Mouse (Mus musculus): ENCODE data around the gene Ipo5. TPM values are rescaled to one million over a fixed set of nuclear protein-coding genes. Genes with fewer than 3 reads are reported as not detected.

The Ipo5 gene
- polyA plus RNA-seq, 1 experiment, result 205 TPM

DNA sequence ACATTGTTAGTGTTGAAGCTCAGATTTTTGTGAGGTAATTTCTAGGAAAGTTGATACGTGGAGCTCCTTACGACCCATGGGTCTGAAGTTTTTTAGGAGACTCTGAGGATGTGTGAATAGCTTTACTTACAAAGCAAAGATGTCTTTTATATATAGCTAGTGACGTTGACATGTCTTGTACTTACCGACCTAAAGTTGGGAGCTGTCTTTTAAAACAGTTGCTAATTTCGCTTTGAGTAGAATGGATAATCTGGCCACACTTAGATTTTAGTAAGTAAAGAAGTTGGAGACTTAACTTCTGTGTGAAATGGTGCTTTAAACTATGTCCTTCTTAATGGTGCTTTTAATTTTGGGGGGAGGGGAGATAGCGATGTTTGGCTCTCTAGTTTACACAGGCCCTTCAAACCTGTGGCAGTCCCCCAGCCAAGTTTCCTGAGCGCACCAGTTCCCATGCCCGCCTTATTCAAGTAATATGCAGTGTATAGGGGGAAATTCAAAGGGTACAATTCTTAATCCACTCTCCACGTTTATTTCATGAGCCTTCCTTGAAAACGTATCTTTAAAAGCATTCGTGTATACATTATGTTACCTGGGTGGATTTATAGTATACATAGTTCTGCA lies 1.2 kb downstream of the Ipo5 start:
- H3K4me1 ChIP-seq (ENCODE audit: control insufficient read depth, insufficient read depth, low read length), result no peaks in the 10 kb centered on the region
- TF ChIP-seq CTCF (IDR thresholded peaks at IDR 0.05; ENCODE audit: borderline replicate concordance, insufficient read depth, low read length), result no peak
- no peak for TF ChIP-seq POLR2A (IDR thresholded peaks at IDR 0.05; ENCODE audit: low read depth, low read length)
- H3K4me3 ChIP-seq (ENCODE audit: insufficient read depth, low read length), result peak overlapping the region; percentile 87
- no peak overlapping the region for H3K27ac ChIP-seq (ENCODE audit: insufficient read depth, low read length)

DNA sequence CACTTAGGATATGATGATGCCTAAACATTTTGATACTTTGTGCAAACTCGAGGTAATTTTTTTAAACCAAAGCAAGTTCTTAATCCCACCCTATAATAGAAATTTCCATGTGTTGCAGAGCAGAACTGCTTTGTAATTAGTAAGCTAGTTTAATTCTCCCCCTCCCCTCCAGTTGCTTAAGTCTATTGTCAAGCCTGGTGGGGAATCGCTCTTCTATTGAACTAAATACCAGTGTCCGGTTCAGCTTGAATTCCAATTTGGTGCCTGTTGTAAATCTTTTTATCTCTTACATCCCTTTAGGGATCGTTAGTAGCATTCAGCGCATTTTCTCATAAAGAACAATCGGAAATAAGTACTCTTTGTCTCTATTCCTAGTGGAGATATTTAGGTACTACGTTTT lies 1.9 kb downstream of the Ipo5 start:
- no peak for TF ChIP-seq POLR2A (IDR thresholded peaks at IDR 0.05; ENCODE audit: low read depth, low read length)
- Histone ChIP-seq H3K27ac (ENCODE audit: insufficient read depth, low read length) (no peak overlapping the region), H3K4me1 (ENCODE audit: control insufficient read depth, insufficient read depth, low read length) (no peaks in the 10 kb centered on the region), H3K4me3 (ENCODE audit: insufficient read depth, low read length) (peak overlapping the region; percentile 87)

DNA sequence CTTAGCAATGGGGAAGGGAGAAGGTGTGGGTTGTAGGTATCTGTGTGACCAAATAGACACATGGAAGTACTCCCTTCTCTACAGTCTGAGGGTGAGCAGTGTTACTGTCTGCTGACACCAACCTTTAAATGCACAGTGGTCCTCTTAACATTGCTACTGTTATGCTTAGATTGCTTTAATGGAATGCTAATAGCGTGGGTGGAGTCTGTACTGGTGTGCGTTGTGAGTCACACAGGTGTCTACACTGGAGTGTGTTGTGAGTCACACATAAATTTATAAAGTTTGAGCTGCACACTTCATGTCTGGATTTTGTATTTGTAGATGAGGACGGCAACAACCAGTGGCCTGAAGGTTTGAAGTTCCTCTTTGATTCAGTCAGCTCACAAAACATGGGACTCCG lies 10.8 kb downstream of the Ipo5 start:
- TF ChIP-seq CTCF (IDR thresholded peaks at IDR 0.05; ENCODE audit: borderline replicate concordance, insufficient read depth, low read length) (no peak), POLR2A (IDR thresholded peaks at IDR 0.05; ENCODE audit: low read depth, low read length) (no peak)
- no peak overlapping the region for H3K4me3 ChIP-seq (ENCODE audit: insufficient read depth, low read length)
- H3K27ac ChIP-seq (ENCODE audit: insufficient read depth, low read length), result no peak overlapping the region
- peaks cover 17% of the 10 kb centered on the region for H3K4me1 ChIP-seq (ENCODE audit: control insufficient read depth, insufficient read depth, low read length)

DNA sequence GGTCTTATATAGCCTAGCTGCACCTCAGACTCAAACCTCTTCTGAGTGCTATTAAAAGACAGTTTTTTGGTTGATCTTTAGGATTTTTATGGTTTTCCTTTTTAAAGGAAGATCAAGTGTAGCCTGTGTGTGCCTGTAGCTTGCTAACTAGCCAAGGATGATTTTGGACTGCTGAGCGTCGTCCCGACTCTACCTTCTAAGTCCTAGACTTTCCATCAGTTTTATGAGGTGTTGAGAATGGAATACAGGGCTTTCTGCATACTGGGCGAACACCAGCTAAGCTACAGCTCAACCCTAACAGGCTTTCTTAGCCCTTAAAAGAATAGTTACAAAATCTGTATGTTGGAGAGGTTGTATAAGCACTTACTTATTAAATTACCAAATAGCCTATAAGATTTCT lies 13.0 kb downstream of the Ipo5 start:
- no peak for TF ChIP-seq CTCF (IDR thresholded peaks at IDR 0.05; ENCODE audit: borderline replicate concordance, insufficient read depth, low read length)
- TF ChIP-seq POLR2A (IDR thresholded peaks at IDR 0.05; ENCODE audit: low read depth, low read length), result no peak
- H3K27ac ChIP-seq (ENCODE audit: insufficient read depth, low read length), result no peak overlapping the region
- H3K4me1 ChIP-seq (ENCODE audit: control insufficient read depth, insufficient read depth, low read length), result peaks cover 17% of the 10 kb centered on the region
- no peak overlapping the region for H3K4me3 ChIP-seq (ENCODE audit: insufficient read depth, low read length)

DNA sequence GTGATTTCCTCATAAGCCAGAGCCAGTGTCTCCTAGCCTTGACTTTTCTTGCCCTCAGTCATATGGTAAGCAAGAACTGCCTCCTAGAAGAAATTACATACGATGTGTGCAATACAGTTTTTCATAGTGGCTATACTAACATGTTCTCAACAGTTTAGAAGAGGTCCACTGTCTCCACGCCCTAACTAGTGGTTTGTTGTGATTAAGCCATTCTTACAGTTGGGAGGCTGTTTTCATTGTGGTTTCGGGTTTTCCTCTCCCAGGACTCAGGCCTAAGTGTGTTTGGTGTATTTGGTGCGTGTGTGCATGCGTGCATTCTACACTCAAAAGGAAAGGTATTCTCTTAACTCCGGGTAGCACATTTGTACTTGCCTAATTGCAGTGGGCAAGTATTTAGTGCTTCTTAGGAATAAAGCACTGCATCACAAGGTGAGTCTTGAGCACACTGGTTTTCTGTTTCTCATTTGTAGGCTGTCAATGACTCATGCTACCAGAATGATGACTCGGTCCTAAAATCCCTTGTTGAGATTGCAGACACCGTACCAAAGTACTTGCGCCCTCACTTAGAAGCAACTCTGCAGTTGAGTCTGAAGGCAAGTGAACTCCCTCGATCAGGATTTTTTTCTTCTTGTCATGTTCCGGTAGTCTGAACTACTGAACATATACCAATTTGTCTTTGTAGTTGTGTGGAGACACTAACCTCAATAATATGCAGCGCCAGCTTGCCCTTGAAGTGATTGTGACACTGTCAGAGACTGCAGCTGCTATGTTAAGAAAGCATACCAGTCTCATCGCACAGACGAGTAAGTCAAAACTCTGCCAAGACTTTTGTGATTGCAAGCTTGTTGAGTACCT lies 14.9 kb downstream of the Ipo5 start:
- no peak overlapping the region for H3K4me3 ChIP-seq (ENCODE audit: insufficient read depth, low read length)
- H3K27ac ChIP-seq (ENCODE audit: insufficient read depth, low read length), result peak overlapping the region; percentile 84
- peaks cover 17% of the 10 kb centered on the region for H3K4me1 ChIP-seq (ENCODE audit: control insufficient read depth, insufficient read depth, low read length)
- TF ChIP-seq CTCF (IDR thresholded peaks at IDR 0.05; ENCODE audit: borderline replicate concordance, insufficient read depth, low read length) (no peak), POLR2A (IDR thresholded peaks at IDR 0.05; ENCODE audit: low read depth, low read length) (no peak)

DNA sequence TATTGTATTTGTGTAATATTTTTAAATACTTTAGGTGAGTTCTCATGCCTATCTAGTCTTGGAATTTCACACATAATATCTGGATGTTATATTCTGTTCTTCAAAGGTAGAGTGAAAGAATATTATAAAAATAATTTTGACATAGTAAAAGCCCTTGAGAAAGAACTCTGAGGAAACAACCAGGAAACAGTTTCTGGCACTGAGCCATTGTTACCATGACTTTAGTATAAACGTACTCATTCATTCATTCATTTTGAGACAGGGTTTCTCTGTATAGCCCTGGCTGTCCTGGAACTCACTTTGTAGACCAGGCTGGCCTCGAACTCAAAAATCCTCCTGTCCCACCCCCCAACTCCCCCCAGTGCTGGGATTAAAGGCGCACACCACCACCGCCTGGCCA lies 20.2 kb downstream of the Ipo5 start:
- TF ChIP-seq POLR2A (IDR thresholded peaks at IDR 0.05; ENCODE audit: low read depth, low read length), result no peak
- no peak for TF ChIP-seq CTCF (IDR thresholded peaks at IDR 0.05; ENCODE audit: borderline replicate concordance, insufficient read depth, low read length)
- Histone ChIP-seq H3K4me3 (ENCODE audit: insufficient read depth, low read length) (no peak overlapping the region), H3K4me1 (ENCODE audit: control insufficient read depth, insufficient read depth, low read length) (peaks cover 5% of the 10 kb centered on the region), H3K27ac (ENCODE audit: insufficient read depth, low read length) (no peak overlapping the region)

DNA sequence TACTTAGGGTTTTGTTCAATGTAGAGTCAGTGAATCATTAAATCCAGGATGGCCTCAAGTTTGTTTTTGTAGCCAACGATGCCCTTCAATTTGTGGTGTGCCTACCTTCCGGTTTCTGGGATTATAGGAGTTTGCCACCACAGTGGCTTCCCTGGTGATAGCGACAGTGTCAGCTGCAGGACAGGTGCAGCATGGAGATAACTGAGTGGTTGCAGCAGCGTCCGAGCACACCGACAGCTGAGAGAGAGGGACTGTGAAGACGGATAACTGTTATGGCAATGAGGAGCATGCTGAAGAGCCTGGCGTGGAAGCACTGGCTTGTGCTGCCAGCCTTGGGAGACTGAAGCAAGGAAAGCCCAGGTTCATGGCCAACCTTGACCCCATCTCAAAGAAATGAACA lies 22.6 kb downstream of the Ipo5 start:
- H3K4me1 ChIP-seq (ENCODE audit: control insufficient read depth, insufficient read depth, low read length), result no peaks in the 10 kb centered on the region
- no peak overlapping the region for H3K4me3 ChIP-seq (ENCODE audit: insufficient read depth, low read length)
- TF ChIP-seq POLR2A (IDR thresholded peaks at IDR 0.05; ENCODE audit: low read depth, low read length) (no peak), CTCF (IDR thresholded peaks at IDR 0.05; ENCODE audit: borderline replicate concordance, insufficient read depth, low read length) (no peak)
- no peak overlapping the region for H3K27ac ChIP-seq (ENCODE audit: insufficient read depth, low read length)

DNA sequence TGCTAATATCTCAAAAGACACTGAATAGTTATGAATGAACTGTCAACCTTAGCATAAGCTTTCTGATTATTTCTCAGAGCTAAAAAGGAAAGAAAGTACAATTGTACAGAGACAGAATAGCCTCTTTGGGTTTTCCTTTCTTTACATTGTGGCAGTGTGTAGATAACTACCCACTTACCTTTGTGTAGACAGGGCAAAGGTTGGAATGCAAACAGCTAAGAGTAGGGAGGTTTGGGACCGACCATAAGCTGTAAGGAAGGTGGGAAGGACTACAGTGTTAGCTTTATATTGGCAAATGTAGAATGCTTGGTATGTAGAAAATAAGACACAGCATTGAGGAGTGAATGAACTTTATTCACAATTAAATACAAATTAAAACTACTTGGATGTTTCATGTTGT lies 26.1 kb downstream of the Ipo5 start:
- Histone ChIP-seq H3K4me3 (ENCODE audit: insufficient read depth, low read length) (no peak overlapping the region), H3K4me1 (ENCODE audit: control insufficient read depth, insufficient read depth, low read length) (no peaks in the 10 kb centered on the region), H3K27ac (ENCODE audit: insufficient read depth, low read length) (no peak overlapping the region)
- TF ChIP-seq POLR2A (IDR thresholded peaks at IDR 0.05; ENCODE audit: low read depth, low read length) (no peak), CTCF (IDR thresholded peaks at IDR 0.05; ENCODE audit: borderline replicate concordance, insufficient read depth, low read length) (no peak)

DNA sequence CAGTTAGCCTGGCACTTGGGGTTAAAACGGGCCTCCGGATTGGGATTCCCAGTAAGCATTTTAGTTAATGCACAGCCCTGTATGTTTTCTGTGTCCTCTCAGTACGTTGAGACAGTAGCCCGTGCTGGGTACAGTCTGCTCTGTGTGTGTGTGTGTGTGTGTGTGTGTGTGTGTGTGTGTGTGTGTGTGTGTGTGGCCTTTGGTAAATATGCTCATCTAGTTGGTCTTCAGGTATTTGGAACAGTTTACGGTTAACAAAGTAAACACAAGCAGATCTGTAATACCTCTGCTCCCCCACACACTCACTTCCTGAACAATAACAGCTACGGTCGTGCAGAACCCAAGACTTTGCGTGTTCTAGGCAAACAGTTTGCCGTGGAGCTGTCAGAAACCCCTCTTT lies 31.8 kb downstream of the Ipo5 start:
- H3K4me3 ChIP-seq (ENCODE audit: insufficient read depth, low read length), result no peak overlapping the region
- no peaks in the 10 kb centered on the region for H3K4me1 ChIP-seq (ENCODE audit: control insufficient read depth, insufficient read depth, low read length)
- TF ChIP-seq CTCF (IDR thresholded peaks at IDR 0.05; ENCODE audit: borderline replicate concordance, insufficient read depth, low read length) (no peak), POLR2A (IDR thresholded peaks at IDR 0.05; ENCODE audit: low read depth, low read length) (no peak)
- H3K27ac ChIP-seq (ENCODE audit: insufficient read depth, low read length), result no peak overlapping the region

DNA sequence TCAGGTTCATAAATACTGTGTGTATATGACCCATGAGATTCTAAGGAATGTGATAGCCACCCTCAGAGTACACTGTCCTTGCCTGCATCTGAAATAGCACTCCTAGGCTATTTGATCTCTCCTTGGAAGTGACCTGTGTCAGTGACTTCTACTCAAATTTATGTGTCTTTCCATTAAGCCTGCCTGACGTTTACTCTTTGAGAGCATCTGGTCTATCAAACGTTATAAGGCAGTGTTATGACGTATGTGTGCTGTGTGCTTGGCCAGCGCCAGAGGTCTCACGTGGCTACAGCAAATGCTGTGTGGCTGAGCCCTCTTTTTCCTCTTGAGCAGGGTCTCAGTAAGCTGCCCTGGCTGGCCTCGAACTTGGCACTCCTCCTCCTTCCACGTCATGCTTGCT lies 34.1 kb downstream of the Ipo5 start:
- Histone ChIP-seq H3K27ac (ENCODE audit: insufficient read depth, low read length) (no peak overlapping the region), H3K4me1 (ENCODE audit: control insufficient read depth, insufficient read depth, low read length) (no peaks in the 10 kb centered on the region), H3K4me3 (ENCODE audit: insufficient read depth, low read length) (no peak overlapping the region)
- TF ChIP-seq POLR2A (IDR thresholded peaks at IDR 0.05; ENCODE audit: low read depth, low read length) (no peak), CTCF (IDR thresholded peaks at IDR 0.05; ENCODE audit: borderline replicate concordance, insufficient read depth, low read length) (no peak)

Measured in embryonic fibroblast, embryonic 13.5 days (primary cell).